Mouse (Mus musculus) left cerebral cortex, adult 18-20 months (tissue): ENCODE results near the gene Map2k6. TPM values are rescaled to one million over a fixed set of nuclear protein-coding genes. Genes with fewer than 3 reads are reported as not detected.

Experiments
- DNase-seq, 2 experiments: peaks; one replicate each; pipeline ENCODE4 v3.0.0; 2021 to 2022; ENCODE audit warnings: low spot score in 2 of 2, mixed read lengths in 1 of 2
- total RNA-seq, 2 experiments: library from RNA; stranded (reverse); gene quantifications; 2 replicates each; pipeline ENCODE4 v1.2.3; 2021

Map2k6 gene
- total RNA-seq, 2 experiments from 2014 or later = 22.0 to 23.2 TPM

GRCm38 (mm10) chr11:110545416-110545815 lies 146.5 kb downstream of the Map2k6 start:
- DNase-seq = no peak

- DNase-seq = no peak
These were observed 152.6 kb downstream of the Map2k6 start for GRCm38 (mm10) chr11:110551471-110551967.

- no peak for DNase-seq
These were observed 163.6 kb downstream of the Map2k6 start for GRCm38 (mm10) chr11:110562320-110563081.

GRCm38 (mm10) chr11:110563272-110563671 lies 164.3 kb downstream of the Map2k6 start:
- DNase-seq = no peak

- DNase-seq = no peak
These were observed 164.9 kb downstream of the Map2k6 start for GRCm38 (mm10) chr11:110563801-110564200.

- no peak for DNase-seq
These were observed 167.4 kb downstream of the Map2k6 start for GRCm38 (mm10) chr11:110566307-110566706.

- peak; percentile 55 to 68 for DNase-seq
These were observed 173.6 kb downstream of the Map2k6 start for GRCm38 (mm10) chr11:110572548-110572947.

Other genes with a start within 250 kb of the Map2k6 start
- gene Abca9, start 230.9 kb upstream of the Map2k6 start, total RNA-seq = 1 to 10 TPM; 6.6 to 7.0 TPM
- gene Abca6, start 147.3 kb upstream of the Map2k6 start, total RNA-seq = 1 to 10 TPM; 1.5 to 1.6 TPM
- gene Abca5, start 61.4 kb upstream of the Map2k6 start, total RNA-seq = 10 to 100 TPM; 48.0 to 55.0 TPM